Comparison of ENCODE assay signal across 34 mouse cellular contexts in the genomic region with DNA sequence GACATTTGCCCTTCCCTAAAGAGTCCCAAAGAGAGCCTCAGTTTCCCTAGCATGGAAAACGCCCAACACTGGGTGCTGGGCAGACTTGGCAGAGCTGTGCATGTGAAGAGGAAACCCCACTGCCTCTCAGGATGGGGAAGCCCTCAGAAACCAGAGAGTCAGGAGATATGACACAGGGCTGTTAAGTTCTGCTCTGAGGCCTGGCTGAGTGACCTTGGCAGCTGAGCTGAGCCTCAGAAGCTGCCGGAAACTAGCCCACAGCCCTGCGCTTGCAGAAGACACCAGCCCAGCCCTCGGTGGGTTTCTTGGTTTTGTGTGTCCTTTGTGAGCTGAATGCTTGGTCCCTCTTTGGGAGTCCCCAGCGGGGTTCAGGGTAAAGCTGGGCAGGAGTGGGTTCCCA. TPM values are rescaled to one million over a fixed set of nuclear protein-coding genes. Genes with fewer than 3 reads are reported as not detected.
DNase-seq lines count a peak whose midpoint lies in the region; ATAC-seq and TF ChIP-seq lines count a peak whose summit lies in the region.
"Had no signal": no experiment of that assay in that cellular context is flagged by ENCODE, and none has a peak within 500 bp of the region (broad histone marks: within the 10 kb centered on the region; RNA-seq: fewer than 3 reads in every experiment).

No protein-coding gene starts in this region.

- no peaks in the 10 kb centered on the region for H3K9me3 ChIP-seq in liver, postnatal 0 days (ENCODE audit: low read length)
- no peaks in the 10 kb centered on the region for H3K9me3 ChIP-seq in heart, embryonic 11.5 days (replicated peaks; ENCODE audit: control insufficient read depth, low read length)
- H3K9me3 ChIP-seq: embryonic facial prominence, embryonic 10.5 days; embryonic facial prominence, embryonic 15.5 days; hindbrain, embryonic 10.5 days; intestine, embryonic 15.5 days; limb, embryonic 10.5 days; limb, embryonic 15.5 days; midbrain, embryonic 13.5 days had no signal

- H3K27me3 ChIP-seq in liver, postnatal 0 days (ENCODE audit: insufficient read depth, low read length), result no peaks in the 10 kb centered on the region
- no peaks in the 10 kb centered on the region for H3K27me3 ChIP-seq in heart, embryonic 11.5 days (ENCODE audit: control insufficient read depth, insufficient read depth, low read length)
- H3K27me3 ChIP-seq: CH12.LX; embryonic facial prominence, embryonic 15.5 days; forebrain, embryonic 13.5 days; heart, embryonic 12.5 days; intestine, embryonic 15.5 days; limb, embryonic 15.5 days; midbrain, embryonic 13.5 days had no signal

- no peak overlapping the region for H3K4me3 ChIP-seq in liver, postnatal 0 days (ENCODE audit: low read depth, low read length)
- H3K4me3 ChIP-seq in heart, embryonic 11.5 days (ENCODE audit: low read depth, low read length), result no peak overlapping the region
- H3K4me3 ChIP-seq: embryonic facial prominence, embryonic 10.5 days; embryonic facial prominence, embryonic 15.5 days; forebrain, embryonic 13.5 days; heart, embryonic 12.5 days; hindbrain, embryonic 10.5 days; intestine, embryonic 15.5 days; limb, embryonic 10.5 days; limb, embryonic 15.5 days; midbrain, embryonic 13.5 days had no signal

- peak; percentile 55 for ATAC-seq in granulocyte monocyte progenitor cell, adult 5-6 weeks (replicated peaks; ENCODE audit: poor library complexity, severe bottlenecking)
- peak; percentile 54 for ATAC-seq in liver, postnatal 0 days
- no peak for ATAC-seq in heart, embryonic 11.5 days (replicated peaks; ENCODE audit: insufficient number of reproducible peaks, low FRiP score, low TSS enrichment)
- ATAC-seq: forebrain, embryonic 13.5 days; hindbrain, embryonic 16.5 days; intestine, embryonic 15.5 days; midbrain, embryonic 13.5 days had no signal

- no peak for TF ChIP-seq CTCF in liver, postnatal 0 days (IDR thresholded peaks at IDR 0.05; ENCODE audit: low read depth)

- WGBS in liver, postnatal 0 days (ENCODE audit: insufficient replicate concordance), result 22% methylated on average over 5 of the region's 5 CpGs
- 79% methylated on average over 5 of the region's 5 CpGs for WGBS in heart, embryonic 11.5 days (ENCODE audit: insufficient replicate concordance)

- DNase-seq in thymus, postnatal 0 days (ENCODE audit: low spot score), result peak; percentile 21
- DNase-seq in thymus, postnatal 25 days, result no peak
- no peak for DNase-seq in liver, postnatal 0 days
- DNase-seq in ovary, postnatal 10 days (ENCODE audit: low spot score), result no peak
- no peak for DNase-seq in layer of hippocampus, adult 11-12 months (ENCODE audit: low spot score)
- DNase-seq: adrenal gland, adult 8-10 months; cerebellum, adult 18-20 months; cerebellum, postnatal 14 days; gastrocnemius, postnatal 10 days; heart, adult 18-20 months; kidney, adult 2 months; kidney, postnatal 4 days; layer of hippocampus, postnatal 36 days; lung, embryonic 14.5 days; lung, postnatal 14 days; right cerebral cortex, adult 18-20 months; right cerebral cortex, postnatal 4 days; thymus, adult 18-20 months; thymus, postnatal 4 days had no signal

- H3K9ac ChIP-seq in liver, postnatal 0 days (replicated peaks), result no peak overlapping the region
- H3K9ac ChIP-seq in heart, embryonic 11.5 days (ENCODE audit: low read depth, low read length), result no peak overlapping the region
- H3K9ac ChIP-seq: embryonic facial prominence, embryonic 15.5 days; forebrain, embryonic 13.5 days; heart, embryonic 12.5 days; intestine, embryonic 15.5 days; limb, embryonic 15.5 days; lung, embryonic 14.5 days; midbrain, embryonic 13.5 days had no signal

- no peak overlapping the region; the same call in 1 of the 2 replicates for H3K4me2 ChIP-seq in liver, postnatal 0 days (ENCODE audit: low read depth, low read length)
- H3K4me2 ChIP-seq in heart, embryonic 11.5 days, result no peak overlapping the region
- H3K4me2 ChIP-seq: embryonic facial prominence, embryonic 15.5 days; forebrain, embryonic 13.5 days; heart, embryonic 12.5 days; intestine, embryonic 15.5 days; limb, embryonic 15.5 days; lung, embryonic 14.5 days; midbrain, embryonic 13.5 days had no signal

- H3K27ac ChIP-seq in liver, postnatal 0 days (ENCODE audit: low read depth), result peak overlapping the region; percentile 75
- no peak overlapping the region for H3K27ac ChIP-seq in heart, embryonic 11.5 days (ENCODE audit: low read depth, low read length)
- H3K27ac ChIP-seq: embryonic facial prominence, embryonic 10.5 days; embryonic facial prominence, embryonic 15.5 days; forebrain, embryonic 13.5 days; hindbrain, embryonic 10.5 days; intestine, embryonic 15.5 days; limb, embryonic 10.5 days; limb, embryonic 15.5 days; midbrain, embryonic 13.5 days; stomach, postnatal 0 days had no signal

- no peak for TF ChIP-seq EP300 in liver, postnatal 0 days (IDR thresholded peaks at IDR 0.05; ENCODE audit: low read depth)

- H3K36me3 ChIP-seq in liver, postnatal 0 days (replicated peaks; ENCODE audit: insufficient read depth, low read length), result no peaks in the 10 kb centered on the region
- no peaks in the 10 kb centered on the region for H3K36me3 ChIP-seq in heart, embryonic 11.5 days (ENCODE audit: control insufficient read depth, insufficient read depth, low read length)
- H3K36me3 ChIP-seq: embryonic facial prominence, embryonic 10.5 days; embryonic facial prominence, embryonic 15.5 days; heart, embryonic 12.5 days; hindbrain, embryonic 10.5 days; intestine, embryonic 15.5 days; limb, embryonic 10.5 days; limb, embryonic 15.5 days; midbrain, embryonic 13.5 days had no signal

- H3K4me1 ChIP-seq in liver, postnatal 0 days (ENCODE audit: insufficient read depth), result no peaks in the 10 kb centered on the region
- H3K4me1 ChIP-seq in heart, embryonic 11.5 days (ENCODE audit: control insufficient read depth, insufficient read depth, low read length), result no peaks in the 10 kb centered on the region
- H3K4me1 ChIP-seq: embryonic facial prominence, embryonic 10.5 days; embryonic facial prominence, embryonic 15.5 days; forebrain, embryonic 13.5 days; hindbrain, embryonic 10.5 days; intestine, embryonic 15.5 days; limb, embryonic 10.5 days; limb, embryonic 15.5 days; midbrain, embryonic 13.5 days had no signal

RNA-seq across cellular contexts. Expression of gene Tesc, which starts 21.4 kb away (rescaled TPM):
- polyA plus RNA-seq in thymus, postnatal 0 days (2015; fragmentation: Nextera tagmentation; extraction: Ambion mirVana), result 13.7 and 15.8 TPM in 2 replicates
- 8.5 TPM in 1 of 2 replicates, not detected in the other for total RNA-seq in granulocyte monocyte progenitor cell, adult 5-6 weeks (2014; fragmentation: Nextera tagmentation)
- 0.56 and 0.82 TPM in 2 replicates for total RNA-seq in granulocyte monocyte progenitor cell, adult 5-6 weeks (2017)
- polyA plus RNA-seq in liver, postnatal 0 days (2015; fragmentation: Nextera tagmentation; extraction: Ambion mirVana), result 4.5 and 4.6 TPM in 2 replicates
- 17.9 and 21.3 TPM in 2 replicates for polyA plus RNA-seq in heart, embryonic 11.5 days (2014; fragmentation: Nextera tagmentation; extraction: Ambion mirVana)
- total RNA-seq: megakaryocyte-erythroid progenitor cell, adult 5-6 weeks had no signal
